Mouse (Mus musculus) mouse embryonic stem cell (cell line): ENCODE measurements around the gene Ippk.

Experiments used
- in situ Hi-C, 2 experiments: fragments of 300-500 bp; cut with MboI; formaldehyde crosslinking; loops; 1 replicate in 1 of 2; 3 replicates in 1 of 2; pipeline ENCODE4 v1.14.3; 2019 to 2020; ENCODE audit warnings: low sequenced_read_pairs in 2 of 2, low pct_unique_long_range_greater_than_20kb in 1 of 2, mixed read lengths in 1 of 2; ENCODE audit not compliant: unreplicated experiment in 1 of 2

Gene Ippk

DNA sequence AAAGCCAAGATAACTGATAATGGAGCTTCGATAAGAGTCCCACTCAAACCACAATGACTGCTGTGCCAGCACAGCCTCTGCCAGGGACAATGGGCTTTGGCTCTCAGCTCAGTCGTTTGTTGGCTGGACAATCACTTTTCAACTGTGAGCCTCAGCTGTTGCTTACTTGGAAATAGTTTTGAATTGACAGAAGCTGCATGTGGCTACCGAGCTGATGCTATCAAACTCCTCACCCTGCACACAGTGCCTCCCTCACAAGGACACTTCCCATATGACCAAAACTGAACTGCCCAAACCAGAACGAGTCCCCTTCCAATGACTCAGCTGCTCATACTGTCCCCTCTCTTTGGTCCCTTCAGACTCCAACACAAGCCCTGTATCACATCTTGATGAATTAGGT, 49.8 kb downstream of the Ippk start:
- in situ Hi-C loops, result no loop called here

DNA sequence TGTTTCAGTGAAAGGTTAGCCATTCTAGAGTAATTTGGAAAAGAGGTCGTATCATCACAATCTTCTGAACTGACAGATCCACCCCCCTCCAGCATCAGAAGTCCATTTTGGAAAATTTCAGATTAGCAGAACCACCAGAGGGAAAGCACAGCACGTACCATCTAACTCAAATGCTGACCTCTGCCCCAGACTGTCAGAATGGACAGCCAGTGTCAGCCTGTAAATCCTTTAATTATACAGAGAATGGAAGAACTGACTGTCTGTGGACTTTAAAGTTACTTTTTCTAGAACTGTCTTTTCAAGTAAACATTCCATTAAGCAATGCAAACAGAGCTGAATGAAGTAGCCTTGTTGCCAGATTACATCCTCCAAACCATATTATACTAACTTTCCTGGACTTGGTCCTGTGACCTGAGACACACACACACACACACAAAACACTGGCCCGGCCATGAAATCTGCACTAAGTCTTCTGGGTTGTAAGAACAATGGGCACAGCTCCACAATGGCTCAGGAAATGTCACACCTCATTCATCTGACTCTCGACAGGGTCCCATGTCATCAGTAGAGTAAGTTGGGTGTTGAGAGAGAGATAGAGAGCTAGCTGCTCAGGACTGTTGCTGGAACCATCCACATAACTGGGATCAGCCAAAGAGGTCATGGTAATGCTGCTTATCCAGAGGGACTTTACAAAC, 51.1 kb downstream of the Ippk start:
- in situ Hi-C loops, result no loop called here

DNA sequence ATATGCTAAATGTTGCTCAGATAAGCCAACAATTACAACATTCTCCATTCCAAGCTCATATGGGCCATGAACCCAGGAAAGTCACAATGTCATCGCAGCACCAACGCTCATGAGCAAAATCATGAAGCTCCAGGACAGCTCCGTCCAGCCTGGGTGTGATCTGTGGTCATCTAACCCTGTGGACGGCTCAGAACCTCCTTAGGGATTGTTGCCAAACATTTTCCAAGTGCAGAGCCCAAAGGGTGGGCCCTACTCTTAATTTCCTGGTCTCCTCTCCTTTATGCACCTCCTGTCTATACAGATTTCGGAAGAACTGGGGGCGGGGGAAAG, 51.6 kb downstream of the Ippk start:
- in situ Hi-C loops, result no loop called here

- in situ Hi-C loops, result no loop called here
These were observed 56.8 kb downstream of the Ippk start for GRCm38 (mm10) chr13:49477887-49478286.

DNA sequence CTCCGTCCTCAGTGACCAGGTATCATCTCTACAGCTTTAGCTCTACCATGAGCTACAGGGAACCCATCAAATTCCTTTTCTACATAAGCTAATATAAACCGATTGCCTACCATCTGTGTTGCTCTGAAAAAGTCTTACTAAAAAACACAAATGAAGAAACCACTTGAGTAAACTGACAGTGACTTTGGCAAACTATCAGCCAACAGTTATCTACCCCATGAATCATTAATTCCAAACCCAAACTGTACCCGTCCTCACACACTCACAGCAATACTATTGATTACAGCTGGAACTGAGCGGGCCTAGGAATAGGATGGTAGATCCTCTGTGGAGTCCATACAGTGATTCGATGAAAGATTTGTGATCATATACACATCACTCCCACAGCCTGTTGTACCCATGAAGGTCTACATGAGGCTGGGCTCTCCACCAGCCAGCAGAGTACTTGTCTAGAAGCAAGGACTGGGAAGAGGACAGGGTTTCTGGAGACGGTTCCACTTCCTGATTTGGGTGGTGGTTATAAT, 57.9 kb downstream of the Ippk start:
- in situ Hi-C loops, result no loop called here

DNA sequence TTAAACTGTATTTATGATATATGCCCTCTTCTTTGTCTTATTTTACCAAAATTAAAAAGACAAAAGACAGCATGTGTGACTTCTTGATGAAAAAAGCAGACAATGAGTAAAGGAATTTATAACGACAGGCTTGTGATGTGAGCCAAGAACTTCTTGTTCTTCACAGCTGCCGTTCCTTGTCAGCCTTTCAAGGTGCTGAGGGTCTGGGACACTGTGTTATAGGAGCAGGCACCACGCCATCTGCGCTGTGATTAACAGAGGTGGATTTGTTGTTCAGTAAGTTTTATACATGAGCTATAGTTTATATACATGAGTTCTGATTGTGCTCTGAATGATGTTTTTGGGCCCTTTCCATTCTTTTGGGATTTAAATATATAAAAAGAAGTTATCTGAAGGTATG, 58.4 kb downstream of the Ippk start:
- in situ Hi-C loops, result no loop called here

GRCm38 (mm10) chr13:49480057-49480456, 59.0 kb downstream of the Ippk start:
- in situ Hi-C loops, result no loop called here

DNA sequence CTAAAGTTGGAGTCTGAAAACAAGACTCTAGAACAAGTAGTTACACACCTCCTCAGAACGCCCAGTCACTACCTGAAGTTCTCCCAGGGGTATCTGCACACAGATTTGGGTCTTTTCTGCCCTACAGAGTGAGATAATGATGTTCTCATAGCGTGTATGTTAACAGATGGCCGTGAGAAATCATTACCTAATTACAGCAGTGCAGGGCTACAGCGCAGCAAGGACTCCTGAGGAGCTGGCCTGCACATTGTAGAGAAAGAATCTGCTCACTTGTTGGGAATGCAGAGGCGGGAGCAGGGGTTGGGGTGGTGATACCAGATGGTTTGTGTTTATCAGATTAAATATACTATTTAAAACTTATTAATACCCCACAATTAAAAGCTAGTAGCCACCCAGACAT, 59.5 kb downstream of the Ippk start:
- in situ Hi-C loops, result no loop called here

- in situ Hi-C loops, result no loop called here
These were observed 64.3 kb downstream of the Ippk start for GRCm38 (mm10) chr13:49485388-49485787.

DNA sequence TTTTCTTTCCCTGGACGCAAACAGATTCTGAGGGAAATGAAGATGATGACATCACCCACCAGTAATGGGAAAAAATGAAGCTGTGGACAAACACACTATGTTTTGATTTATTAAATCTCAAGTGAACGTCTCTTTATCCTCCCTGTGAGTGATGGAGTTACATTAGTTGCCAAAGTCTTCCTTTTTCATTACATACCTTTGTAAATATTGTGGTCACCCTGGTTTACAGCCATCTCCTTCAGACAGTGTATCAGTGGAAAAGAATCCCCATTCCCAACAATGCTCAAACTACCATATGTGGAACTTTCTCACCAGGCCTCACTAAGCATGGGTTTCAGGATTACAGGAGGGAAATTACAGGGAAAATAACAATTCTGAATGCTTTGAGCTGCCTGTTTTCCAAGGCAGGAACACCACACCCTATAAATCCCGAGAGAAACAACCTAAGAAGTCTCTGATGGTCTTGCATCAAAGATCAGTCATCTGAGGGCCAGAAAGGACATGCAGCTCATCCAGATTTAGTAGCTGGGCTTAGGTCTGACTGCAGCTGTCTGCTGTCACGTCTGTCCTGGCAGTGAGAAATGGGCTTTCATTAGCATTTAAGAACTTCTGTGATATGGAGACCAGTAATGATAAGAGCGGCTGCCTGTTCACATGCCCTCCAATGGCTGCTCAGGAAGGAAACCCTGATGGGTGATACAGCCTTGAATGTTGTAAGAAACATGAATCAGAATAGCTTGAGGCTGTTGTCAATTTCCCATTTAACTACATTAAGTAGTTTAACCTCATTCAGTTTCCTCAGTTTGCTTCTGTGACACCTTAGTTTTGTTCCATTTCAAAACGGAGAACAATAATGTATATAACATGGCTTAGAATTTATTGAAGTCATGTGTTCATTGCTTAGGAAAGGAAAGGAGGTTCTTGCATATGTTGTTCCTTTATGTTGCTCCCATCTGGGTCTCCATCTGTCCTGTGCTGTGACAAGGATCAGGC, 71.6 kb downstream of the Ippk start, which contains the start of gene Tes3-ps:
Gene Tes3-ps, plus strand, starts transcription at position 943 of the 993 bp plus-strand sequence.
- in situ Hi-C loops, result no loop called here

- in situ Hi-C loops, result no loop called here
These were observed 83.5 kb downstream of the Ippk start, which contains the start of gene Ecm2 for GRCm38 (mm10) chr13:49504510-49504909. Gene Ecm2 (plus strand): TSS chr13:49504810.

DNA sequence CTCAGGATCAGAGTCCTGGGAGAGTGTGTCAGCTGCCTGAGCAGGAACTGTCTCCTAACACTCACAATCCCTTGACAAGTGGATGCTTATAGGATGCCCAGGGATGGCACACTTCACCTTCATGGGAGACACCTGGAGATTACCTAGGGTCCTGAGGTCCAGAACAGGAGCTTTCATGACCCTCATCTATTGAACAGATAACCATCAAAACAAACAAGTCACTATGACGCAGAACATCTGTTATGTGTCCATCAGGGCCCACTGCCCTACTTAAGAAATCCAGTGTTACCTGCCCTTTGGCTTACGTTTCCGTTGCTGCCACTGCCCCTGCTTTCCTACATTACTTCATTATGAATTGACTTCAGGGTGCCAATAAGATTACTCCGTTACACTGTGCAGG, 84.7 kb downstream of the Ippk start:
- in situ Hi-C loops, result no loop called here

DNA sequence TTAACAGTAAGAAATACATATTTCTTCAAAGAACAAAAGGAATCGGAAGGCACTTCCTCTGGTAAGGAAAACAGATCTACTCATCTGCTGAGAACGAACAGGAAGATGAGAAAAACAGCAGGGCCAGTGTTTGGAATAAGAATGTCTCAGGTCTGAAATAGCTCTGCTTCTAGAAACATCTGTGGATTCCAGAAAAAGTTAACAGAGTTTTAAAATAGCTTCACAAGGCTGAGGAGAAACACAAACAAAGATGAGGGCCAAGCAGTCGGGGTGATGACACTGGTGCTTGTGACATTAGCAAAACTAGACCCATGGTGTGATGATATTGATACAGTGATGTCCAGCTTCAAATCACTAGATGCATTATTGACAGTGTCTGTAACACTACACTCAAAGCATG, 86.1 kb downstream of the Ippk start:
- in situ Hi-C loops, result no loop called here
